Mouse (Mus musculus) forebrain, embryonic 13.5 days (tissue): ENCODE data around the gene Sae1. TPM values are rescaled to one million over a fixed set of nuclear protein-coding genes. Genes with fewer than 3 reads are reported as not detected.
"Not testable (repeated sequence)": the region's sequence is repeated elsewhere in the genome, so short reads cannot be mapped to it uniquely, and the experiment has no call there.

Source experiments
- ATAC-seq: fragments of 200-750 bp; cut with Nextera tagmentation; 2 replicates; pipeline ENCODE4 v1.8.0; 2017
- H3K27ac ChIP-seq: fragments of 300-500 bp; sonication (generic); 2 replicates; pipeline ENCODE4 v1.5.1; 2015; ENCODE audit warnings: inconsistent platforms, mild to moderate bottlenecking, moderate library complexity
- H3K27me3 ChIP-seq: fragments of 300-500 bp; sonication (generic); 2 replicates; pipeline ENCODE4 v1.6.1; 2015; ENCODE audit warnings: mild to moderate bottlenecking, inconsistent platforms
- H3K36me3 ChIP-seq: fragments of 300-500 bp; sonication (generic); 2 replicates; pipeline ENCODE4 v1.6.1; 2015; ENCODE audit warnings: mild to moderate bottlenecking, inconsistent platforms; ENCODE audit not compliant: poor library complexity, severe bottlenecking
- H3K4me1 ChIP-seq: fragments of 300-500 bp; sonication (generic); 2 replicates; pipeline ENCODE4 v1.6.1; 2015; ENCODE audit warnings: inconsistent platforms
- H3K4me2 ChIP-seq: fragments of 300-500 bp; sonication (generic); 2 replicates; pipeline ENCODE4 v1.6.1; 2015; ENCODE audit warnings: inconsistent platforms, mild to moderate bottlenecking, moderate library complexity
- H3K4me3 ChIP-seq: fragments of 300-500 bp; sonication (generic); 2 replicates; pipeline ENCODE4 v1.5.1; 2015; ENCODE audit warnings: mild to moderate bottlenecking, inconsistent platforms
- H3K9ac ChIP-seq: fragments of 300-500 bp; sonication (generic); 2 replicates; pipeline ENCODE4 v1.6.1; 2015; ENCODE audit warnings: mild to moderate bottlenecking, inconsistent platforms
- H3K9me3 ChIP-seq: fragments of 300-500 bp; sonication (generic); replicated peaks from 2 replicates; pipeline ENCODE4 v1.6.1; 2016; ENCODE audit warnings: inconsistent platforms
- WGBS: fragments of 180-500 bp; shearing (Covaris S2); methylation state at CpG from one replicate; pipeline ENCODE4 v1.1.7; 2015; 5-methylcytosine and 5-hydroxymethylcytosine counted together
- polyA plus RNA-seq: library from polyadenylated mRNA; unstranded; fragments of >200 nt; fragmentation: Nextera tagmentation; extraction: Ambion mirVana; gene quantifications from 2 replicates; pipeline ENCODE4 v1.2.1, GENCODE M21; 2015

Sae1 gene
- polyA plus RNA-seq, 1 experiment from 2014 or later: 355 TPM

GRCm38 (mm10) chr7:16312011-16312671, 75.5 kb downstream of the Sae1 start:
- Histone ChIP-seq H3K4me3 (peak overlapping the region; percentile 70), H3K27ac (peak overlapping the region; percentile 78), H3K9ac (peak overlapping the region; percentile 81), H3K4me1 (peaks cover 57% of the 10 kb centered on the region), H3K36me3 (0 out of 2 replicates have a peak, but pooled peaks cover 4% of the 10 kb centered on the region), H3K27me3 (peaks cover 23% of the 10 kb centered on the region), H3K4me2 (peak overlapping the region; percentile 97), H3K9me3 (no peaks in the 10 kb centered on the region)
- ATAC-seq: no peak
- under 1% methylated on average over 49 of the region's 49 CpGs for WGBS

GRCm38 (mm10) chr7:16311453-16312004, 76.1 kb downstream of the Sae1 start:
- peaks cover 23% of the 10 kb centered on the region for H3K27me3 ChIP-seq
- peak overlapping the region; percentile 97 for H3K4me2 ChIP-seq
- H3K9ac ChIP-seq: peak overlapping the region; percentile 81
- H3K4me3 ChIP-seq: peak overlapping the region; percentile 70
- peaks cover 57% of the 10 kb centered on the region for H3K4me1 ChIP-seq
- ATAC-seq: no peak
- 3% methylated on average over 14 of the region's 14 CpGs for WGBS
- H3K36me3 ChIP-seq: no peaks in the 10 kb centered on the region
- H3K27ac ChIP-seq: peak overlapping the region; percentile 78
- no peaks in the 10 kb centered on the region for H3K9me3 ChIP-seq

- Histone ChIP-seq H3K36me3 (no peaks in the 10 kb centered on the region), H3K9ac (peak overlapping the region; percentile 81), H3K27ac (peak overlapping the region; percentile 54), H3K4me3 (peak overlapping the region; percentile 70), H3K4me1 (peaks cover 57% of the 10 kb centered on the region), H3K4me2 (peak overlapping the region; percentile 97), H3K27me3 (peaks cover 23% of the 10 kb centered on the region), H3K9me3 (no peaks in the 10 kb centered on the region)
- 0% methylated on average over 31 of the region's 31 CpGs for WGBS
- ATAC-seq: peak; percentile 12; the same call in 1 of the 2 replicates
Measured at GRCm38 (mm10) chr7:16310521-16311452, 76.8 kb downstream of the Sae1 start.

GRCm38 (mm10) chr7:16310020-16310520, 77.5 kb downstream of the Sae1 start:
- Histone ChIP-seq H3K4me2 (peak overlapping the region; percentile 97), H3K9ac (peak overlapping the region; percentile 71), H3K27ac (peak overlapping the region; percentile 54), H3K9me3 (no peaks in the 10 kb centered on the region), H3K36me3 (no peaks in the 10 kb centered on the region), H3K27me3 (peaks cover 23% of the 10 kb centered on the region), H3K4me3 (peak overlapping the region; percentile 70), H3K4me1 (peaks cover 57% of the 10 kb centered on the region)
- ATAC-seq: peak; percentile 11
- WGBS: 0% methylated on average over 30 of the region's 56 CpGs

- H3K27ac ChIP-seq: no peak overlapping the region
- under 1% methylated on average over 51 of the region's 61 CpGs for WGBS
- peak overlapping the region; percentile 71 for H3K9ac ChIP-seq
- H3K4me1 ChIP-seq: peaks cover 54% of the 10 kb centered on the region
- H3K36me3 ChIP-seq: no peaks in the 10 kb centered on the region
- peak; percentile 39 for ATAC-seq
- no peaks in the 10 kb centered on the region for H3K9me3 ChIP-seq
- H3K4me3 ChIP-seq: peak overlapping the region; percentile 70
- peaks cover 23% of the 10 kb centered on the region for H3K27me3 ChIP-seq
- H3K4me2 ChIP-seq: peak overlapping the region; percentile 97
Measured at GRCm38 (mm10) chr7:16309318-16310019, 78.1 kb downstream of the Sae1 start.

GRCm38 (mm10) chr7:16308555-16309317, 78.9 kb downstream of the Sae1 start:
- Histone ChIP-seq H3K9me3 (no peaks in the 10 kb centered on the region), H3K9ac (peak overlapping the region; percentile 71), H3K36me3 (no peaks in the 10 kb centered on the region), H3K27me3 (peaks cover 23% of the 10 kb centered on the region), H3K4me2 (peak overlapping the region; percentile 97), H3K4me3 (peak overlapping the region; percentile 70), H3K4me1 (peaks cover 49% of the 10 kb centered on the region), H3K27ac (no peak overlapping the region)
- no peak for ATAC-seq
- WGBS: 40% methylated on average over 16 of the region's 16 CpGs

- H3K36me3 ChIP-seq: not testable (repeated sequence)
- WGBS: 70% methylated on average over 1 of the region's 1 CpGs
- peaks cover 44% of the 10 kb centered on the region for H3K4me1 ChIP-seq
Measured at GRCm38 (mm10) chr7:16308093-16308492, 79.5 kb downstream of the Sae1 start, which contains the start of gene Bbc3. Gene Bbc3, plus strand, starts transcription at chr7:16308393.

GRCm38 (mm10) chr7:16307141-16307540, 80.5 kb downstream of the Sae1 start:
- not testable (repeated sequence) for ATAC-seq, H3K27ac ChIP-seq, H3K4me3 ChIP-seq, H3K9ac ChIP-seq, H3K9me3 ChIP-seq, H3K4me2 ChIP-seq, H3K36me3 ChIP-seq
- H3K4me1 ChIP-seq: peaks cover 34% of the 10 kb centered on the region
- H3K27me3 ChIP-seq: peaks cover 17% of the 10 kb centered on the region
- 72% methylated on average over 6 of the region's 6 CpGs for WGBS

More at GRCm38 (mm10) chr7:16308093-16308492, 79.5 kb downstream of the Sae1 start, which contains the start of gene Bbc3:
- H3K4me2 ChIP-seq: peak within 1 kb of the TSS; percentile 97
- peaks cover 23% of the 10 kb centered on the region for H3K27me3 ChIP-seq
- H3K9ac ChIP-seq: peak within 1 kb of the TSS; percentile 71
- not testable (repeated sequence) for ATAC-seq, H3K9me3 ChIP-seq, H3K27ac ChIP-seq
- H3K4me3 ChIP-seq: peak within 1 kb of the TSS; percentile 70

- peak; percentile 95 for ATAC-seq
- Histone ChIP-seq H3K4me1 (peaks cover 39% of the 10 kb centered on the region), H3K4me2 (peak overlapping the region; percentile 87), H3K27ac (peak overlapping the region; percentile 61), H3K4me3 (peak overlapping the region; percentile 50), H3K36me3 (no peaks in the 10 kb centered on the region), H3K9ac (peak overlapping the region; percentile 65), H3K9me3 (no peaks in the 10 kb centered on the region), H3K27me3 (no peaks in the 10 kb centered on the region)
- under 1% methylated on average over 52 of the region's 52 CpGs for WGBS
Measured at GRCm38 (mm10) chr7:16299419-16300035, 88.1 kb downstream of the Sae1 start.

- H3K27ac ChIP-seq: peak overlapping the region; percentile 35; the same call in 1 of the 2 replicates
- peaks cover 39% of the 10 kb centered on the region for H3K4me1 ChIP-seq
- H3K4me3 ChIP-seq: peak overlapping the region; percentile 50
- H3K9me3 ChIP-seq: no peaks in the 10 kb centered on the region
- H3K36me3 ChIP-seq: no peaks in the 10 kb centered on the region
- WGBS: 77% methylated on average over 5 of the region's 5 CpGs
- peak overlapping the region; percentile 65 for H3K9ac ChIP-seq
- no peaks in the 10 kb centered on the region for H3K27me3 ChIP-seq
- H3K4me2 ChIP-seq: peak overlapping the region; percentile 87
- no peak for ATAC-seq
Measured at GRCm38 (mm10) chr7:16298927-16299326, 88.7 kb downstream of the Sae1 start.
